Comparison of ENCODE assay signal across 11 mouse cellular contexts in genomic region chr5:52415917-52416316, GRCm38 (mm10). TPM values are rescaled to one million over a fixed set of nuclear protein-coding genes. Genes with fewer than 3 reads are reported as not detected.
"Had no signal": no experiment of that assay in that cellular context is flagged by ENCODE, and none has a peak within 500 bp of the region (broad histone marks: within the 10 kb centered on the region; RNA-seq: fewer than 3 reads in every experiment).

No protein-coding gene starts in this region.

- H3K4me1 ChIP-seq: kidney, embryonic 15.5 days; limb, embryonic 15.5 days; liver, embryonic 12.5 days; neural tube, embryonic 12.5 days had no signal

- ATAC-seq: liver, embryonic 12.5 days had no signal

- H3K9ac ChIP-seq: kidney, embryonic 15.5 days; limb, embryonic 15.5 days; liver, embryonic 12.5 days; neural tube, embryonic 12.5 days had no signal

- DNase-seq: kidney, postnatal 14 days; midbrain, embryonic 14.5 days; right cerebral cortex, adult 18-20 months; right cerebral cortex, postnatal 25 days had no signal

- H3K4me2 ChIP-seq: kidney, embryonic 15.5 days; limb, embryonic 15.5 days; liver, embryonic 12.5 days; neural tube, embryonic 12.5 days had no signal

- H3K27ac ChIP-seq: kidney, embryonic 15.5 days; limb, embryonic 15.5 days; liver, embryonic 12.5 days; neural tube, embryonic 12.5 days; stomach, postnatal 0 days had no signal

- H3K36me3 ChIP-seq: kidney, embryonic 15.5 days; limb, embryonic 15.5 days; liver, embryonic 12.5 days; neural tube, embryonic 12.5 days had no signal

- H3K4me3 ChIP-seq: kidney, embryonic 15.5 days; limb, embryonic 15.5 days; liver, embryonic 12.5 days; neural tube, embryonic 12.5 days had no signal

- H3K9me3 ChIP-seq: kidney, embryonic 15.5 days; limb, embryonic 15.5 days; liver, embryonic 12.5 days had no signal

- H3K27me3 ChIP-seq: kidney, embryonic 15.5 days; limb, embryonic 15.5 days; liver, embryonic 12.5 days; neural tube, embryonic 12.5 days had no signal

RNA-seq across cellular contexts. Expression of gene Sod3, which starts 52.3 kb away (rescaled TPM):
- total RNA-seq: monocyte, adult 5-6 weeks had no signal
- polyA plus RNA-seq: limb, embryonic 11.5 days had no signal

RNA-seq across cellular contexts. Expression of gene Ccdc149, which starts 55.4 kb away (rescaled TPM):
- total RNA-seq: monocyte, adult 5-6 weeks had no signal
